Mouse (Mus musculus) retina, embryonic 14.5 days (tissue): ENCODE results near the gene Ablim1.
A peak's percentile ranks its signal among the peaks of the same experiment; 100 is the strongest.

Experiments
- DNase-seq: peaks from one replicate; pipeline ENCODE4 v3.0.0-alpha.2; 2015; ENCODE audit warnings: low spot score

Ablim1 gene

DNA sequence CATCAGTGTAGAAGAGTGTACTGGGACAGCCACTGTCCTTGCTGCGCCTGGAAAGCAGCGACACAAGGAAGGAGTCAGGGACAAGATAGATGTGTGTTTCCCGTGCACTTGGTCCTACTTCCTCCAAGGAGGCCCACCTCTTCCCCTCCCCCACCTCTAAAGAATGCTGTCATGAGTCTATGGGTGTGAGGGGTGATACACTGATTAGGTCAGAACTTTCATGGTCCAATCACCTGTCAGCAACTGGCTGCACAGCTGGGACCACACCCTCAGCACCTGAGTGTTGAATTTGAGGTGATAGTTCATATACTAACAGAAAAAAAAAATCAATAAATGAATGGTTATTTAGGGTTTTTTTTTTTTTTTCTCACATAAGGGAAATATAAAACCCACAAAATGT, 302.7 kb downstream of the Ablim1 start:
- no peak for DNase-seq

- no peak for DNase-seq
Measured at GRCm38 (mm10) chr19:57010064-57010463, 304.7 kb downstream of the Ablim1 start.

DNA sequence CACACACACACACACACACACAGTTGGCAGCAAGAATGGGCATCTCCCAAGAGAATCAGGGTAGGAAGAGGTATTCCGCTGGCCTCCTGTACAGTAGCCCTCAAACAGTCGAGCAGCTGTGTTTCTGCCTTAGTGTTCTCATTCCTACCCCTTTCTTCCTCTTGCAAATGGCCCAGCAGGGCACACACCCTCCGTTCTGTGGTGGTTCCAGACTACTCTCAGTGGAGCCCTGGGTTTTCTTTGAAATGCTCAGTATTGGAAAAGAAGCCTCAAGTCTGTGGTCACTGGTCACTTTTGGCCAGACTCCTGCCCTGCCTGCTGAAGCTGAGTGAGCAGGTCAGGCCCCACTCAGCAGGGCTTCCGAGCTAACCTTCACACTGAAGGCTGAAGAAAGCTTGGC, 305.1 kb downstream of the Ablim1 start:
- no peak for DNase-seq

GRCm38 (mm10) chr19:57007781-57008710, 306.7 kb downstream of the Ablim1 start, which contains the start of gene Afap1l2:
TSS of gene Afap1l2 (minus strand) at chr19:57008228.
- DNase-seq = peak; percentile 38

- DNase-seq = no peak
Measured at GRCm38 (mm10) chr19:57007291-57007690, 307.4 kb downstream of the Ablim1 start.

DNA sequence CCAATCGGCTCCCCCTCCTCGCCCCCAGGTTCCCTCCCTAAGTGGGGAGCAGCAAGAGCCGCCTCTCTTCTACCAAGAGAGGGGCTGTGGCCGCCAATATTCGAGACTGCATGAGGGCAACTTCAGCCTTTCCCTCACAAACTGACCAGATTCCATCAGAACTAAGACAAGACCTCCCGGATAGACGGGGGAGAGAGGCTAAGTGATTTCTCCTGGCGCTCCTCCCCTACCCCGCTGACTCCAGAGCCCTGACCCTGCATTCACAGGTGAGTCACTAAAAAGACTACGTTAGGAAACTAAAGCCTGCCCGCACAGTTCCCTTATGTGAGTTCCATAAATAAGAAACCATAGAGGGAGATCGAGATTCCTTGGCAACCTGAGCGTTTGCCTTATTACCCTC, 307.9 kb downstream of the Ablim1 start:
- no peak for DNase-seq

- no peak for DNase-seq
Measured at GRCm38 (mm10) chr19:57005062-57005461, 309.7 kb downstream of the Ablim1 start.

GRCm38 (mm10) chr19:57003460-57003810, 311.3 kb downstream of the Ablim1 start:
- DNase-seq = no peak

GRCm38 (mm10) chr19:57002741-57003459, 311.8 kb downstream of the Ablim1 start:
- DNase-seq = no peak

DNA sequence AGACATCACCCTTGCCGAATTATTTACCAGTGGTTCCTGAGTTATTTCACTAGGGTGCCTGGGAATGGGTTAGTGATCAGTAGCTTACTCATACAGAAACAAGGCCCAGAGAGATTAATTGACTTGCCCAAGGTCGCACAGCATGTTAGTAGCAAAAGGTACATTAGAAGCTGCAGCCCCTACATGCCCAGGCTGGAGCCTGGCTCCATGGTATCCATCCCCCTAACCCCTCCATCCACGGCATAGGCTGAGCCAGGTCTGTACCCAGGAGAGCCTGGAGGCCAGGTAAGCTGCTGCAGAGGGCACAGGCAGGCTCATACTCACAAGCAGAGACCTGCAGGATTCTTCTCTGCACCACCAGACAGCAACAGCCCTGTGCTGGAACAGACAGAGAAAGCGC, 312.8 kb downstream of the Ablim1 start:
- DNase-seq = no peak

- DNase-seq = no peak
Measured at GRCm38 (mm10) chr19:57000592-57000991, 314.1 kb downstream of the Ablim1 start.

DNA sequence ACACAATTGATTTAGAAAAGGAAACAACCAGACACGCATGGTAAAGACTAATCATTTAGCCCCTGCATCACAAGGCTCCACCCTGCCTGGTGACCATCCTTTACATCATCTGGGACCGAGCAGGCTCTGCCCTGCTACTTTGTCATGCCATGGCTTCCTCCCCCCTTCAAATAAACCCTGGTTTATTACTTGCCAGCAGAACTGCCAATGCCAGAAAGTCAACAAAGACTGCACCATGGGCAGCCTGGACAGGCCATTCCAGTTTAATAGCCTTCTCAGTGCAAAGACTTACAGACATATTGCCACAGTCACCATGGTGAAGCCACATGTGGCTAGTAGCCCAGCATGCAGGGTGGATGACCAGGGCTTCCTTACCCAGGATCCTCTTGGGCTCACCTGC, 314.9 kb downstream of the Ablim1 start:
- no peak for DNase-seq

DNA sequence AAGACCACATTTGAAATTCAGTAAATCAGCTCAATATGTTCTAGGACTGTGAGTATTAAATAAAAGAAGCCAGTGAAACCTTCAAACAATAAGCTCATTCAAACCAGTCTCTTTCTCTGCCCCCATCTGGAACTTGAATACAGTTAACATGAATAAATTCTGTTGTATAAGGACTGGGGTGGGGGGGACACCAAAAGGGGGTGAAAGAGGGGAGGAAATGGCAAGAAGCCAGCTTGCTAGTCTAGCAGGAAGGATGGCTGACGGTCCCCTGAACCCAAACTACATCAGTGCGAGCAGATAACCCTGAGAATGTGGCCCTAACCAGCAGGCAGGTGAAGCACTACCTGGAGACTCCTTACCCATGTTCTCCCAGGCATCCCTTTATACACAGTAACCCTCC, 315.8 kb downstream of the Ablim1 start:
- no peak for DNase-seq

DNA sequence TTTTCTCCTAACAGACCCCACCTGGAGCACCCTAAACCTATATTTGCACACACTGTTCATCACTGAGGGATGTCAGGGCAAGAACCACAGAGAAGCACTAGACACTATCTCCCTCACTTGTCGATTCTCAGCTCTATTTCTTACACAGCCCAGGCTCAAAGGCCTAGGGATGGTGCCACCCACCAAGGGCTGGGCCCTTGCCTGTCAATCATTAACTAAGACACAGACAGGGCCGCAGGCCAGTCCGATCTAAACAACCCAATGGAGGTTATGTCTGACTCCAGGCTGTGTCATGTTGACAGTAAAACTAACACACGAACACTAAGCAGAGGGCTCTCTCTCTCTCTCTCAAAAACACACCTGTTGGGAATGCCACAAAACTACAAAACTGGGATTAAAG, 316.4 kb downstream of the Ablim1 start:
- DNase-seq = no peak

GRCm38 (mm10) chr19:56997164-56997599, 317.5 kb downstream of the Ablim1 start:
- peak; percentile 60 for DNase-seq

- DNase-seq = no peak
Measured at GRCm38 (mm10) chr19:56995441-56995840, 319.3 kb downstream of the Ablim1 start.

DNA sequence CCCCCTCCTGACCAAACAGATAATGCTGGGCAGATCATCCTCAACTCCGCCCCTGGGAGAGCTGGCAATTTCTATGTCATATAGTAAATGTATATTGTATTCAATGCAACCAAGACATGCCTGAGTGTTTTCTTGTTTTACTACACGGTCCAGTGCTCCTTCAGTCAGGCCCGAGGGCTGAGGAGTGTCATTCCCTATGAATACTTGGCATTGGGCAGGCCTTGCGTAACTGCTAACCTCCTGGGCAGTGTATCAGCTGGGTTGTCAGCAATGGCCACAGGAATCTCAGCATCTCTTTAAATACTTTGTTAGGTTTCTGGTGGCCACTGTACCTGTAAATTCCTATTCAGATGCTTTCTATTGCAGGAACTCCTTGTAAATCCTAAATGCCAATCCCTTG, 320.1 kb downstream of the Ablim1 start:
- DNase-seq = no peak

DNA sequence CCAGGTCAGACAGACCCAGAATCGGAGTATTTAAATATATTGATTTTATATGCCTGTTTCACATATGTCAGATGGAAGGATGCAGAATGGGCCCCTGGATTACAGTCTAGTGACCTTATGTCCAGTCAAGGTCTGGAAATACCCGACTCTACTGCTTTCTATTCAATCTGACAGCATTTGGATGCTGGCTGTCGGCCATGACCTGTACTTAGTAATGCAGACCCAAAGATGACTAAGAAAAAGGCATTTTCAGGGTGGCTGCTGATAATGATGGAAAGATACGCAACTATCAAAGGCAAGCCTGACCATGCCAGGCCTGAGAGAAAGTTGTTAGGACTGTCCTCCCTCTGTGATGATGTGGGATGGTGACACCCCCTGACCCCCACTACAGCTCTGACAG, 321.0 kb downstream of the Ablim1 start:
- no peak for DNase-seq

DNA sequence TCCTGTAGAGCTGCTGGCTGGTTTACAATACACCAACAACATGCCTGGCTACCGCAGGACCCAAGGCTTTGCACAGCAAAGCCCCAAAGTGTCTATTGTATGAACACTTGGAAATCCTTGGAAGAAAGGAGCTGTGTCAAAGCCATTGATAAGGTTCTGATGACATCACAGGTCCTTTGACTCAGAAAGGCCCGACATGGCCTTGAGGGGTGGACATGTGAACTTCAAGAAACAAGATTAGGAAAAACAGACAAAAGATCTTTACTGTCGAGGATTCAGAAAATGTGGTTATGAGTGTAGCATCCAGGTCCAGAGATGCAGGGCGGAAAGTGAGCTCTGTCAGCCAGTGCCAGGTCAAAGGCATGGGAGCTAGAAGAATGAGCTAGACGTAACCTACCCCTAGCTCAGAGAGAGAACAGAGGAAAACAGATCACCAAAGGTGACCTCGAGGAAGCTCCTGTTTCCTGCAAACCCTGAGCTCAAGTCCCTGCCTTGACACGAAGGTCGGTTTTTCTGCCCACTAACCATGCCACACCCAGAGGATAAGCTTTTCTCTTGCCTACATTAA, 321.7 kb downstream of the Ablim1 start:
- DNase-seq = no peak

- no peak for DNase-seq
Measured at GRCm38 (mm10) chr19:56990367-56991111, 324.2 kb downstream of the Ablim1 start.

DNA sequence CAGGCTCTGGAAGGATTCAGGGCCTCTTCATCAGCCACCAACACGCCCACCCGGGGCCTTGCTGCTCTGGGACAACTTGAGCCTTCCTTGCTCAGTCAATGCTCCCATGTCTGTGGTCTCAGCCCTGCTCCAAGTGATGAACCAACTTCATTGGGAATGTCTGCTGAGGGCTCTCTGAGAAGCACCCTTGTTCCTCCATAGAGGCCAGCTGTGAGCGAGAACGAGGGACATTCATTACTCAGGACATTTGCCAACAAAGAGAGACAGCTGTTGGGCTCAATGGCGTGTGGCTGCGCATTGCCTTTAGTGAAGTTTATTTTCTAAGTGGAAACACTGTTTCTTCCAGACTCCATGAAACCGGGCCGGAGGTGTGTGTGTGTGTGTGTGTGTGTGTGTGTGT, 325.5 kb downstream of the Ablim1 start:
- no peak for DNase-seq

GRCm38 (mm10) chr19:56984229-56984628, 330.5 kb downstream of the Ablim1 start:
- DNase-seq = no peak
